Mouse (Mus musculus): ENCODE results near the gene Mecp2. TPM values are rescaled to one million over a fixed set of nuclear protein-coding genes. Genes with fewer than 3 reads are reported as not detected.

Gene Mecp2
- total and polyA plus RNA-seq, 2 experiments from 2014 or later: 12.3 to 84.7 TPM

GRCm38 (mm10) chrX:74003644-74004043 lies 131.5 kb downstream of the Mecp2 start:
- Histone ChIP-seq H3K27ac (ENCODE audit: low read depth, low read length) (no peak overlapping the region), H3K4me3 (ENCODE audit: low read depth, low read length) (no peak overlapping the region), H3K4me1 (ENCODE audit: insufficient read depth, low read length) (no peaks in the 10 kb centered on the region), H3K27me3 (ENCODE audit: insufficient read depth, low read length) (no peaks in the 10 kb centered on the region), H3K9ac (replicated peaks; ENCODE audit: low read length, poor library complexity, severe bottlenecking) (no peak overlapping the region), H3K4me2 (ENCODE audit: low read depth, low read length, poor library complexity, severe bottlenecking) (no peak overlapping the region), H3K9me3 (ENCODE audit: low read length) (no peaks in the 10 kb centered on the region), H3K36me3 (ENCODE audit: insufficient read depth, low read length) (no peaks in the 10 kb centered on the region)
- WGBS: 65% methylated on average over 2 of the region's 2 CpGs
- no peak for TF ChIP-seq CTCF (IDR thresholded peaks at IDR 0.05)
- DNase-seq (ENCODE audit: low spot score) (no peak), ATAC-seq (ENCODE audit: low FRiP score) (no peak)

DNA sequence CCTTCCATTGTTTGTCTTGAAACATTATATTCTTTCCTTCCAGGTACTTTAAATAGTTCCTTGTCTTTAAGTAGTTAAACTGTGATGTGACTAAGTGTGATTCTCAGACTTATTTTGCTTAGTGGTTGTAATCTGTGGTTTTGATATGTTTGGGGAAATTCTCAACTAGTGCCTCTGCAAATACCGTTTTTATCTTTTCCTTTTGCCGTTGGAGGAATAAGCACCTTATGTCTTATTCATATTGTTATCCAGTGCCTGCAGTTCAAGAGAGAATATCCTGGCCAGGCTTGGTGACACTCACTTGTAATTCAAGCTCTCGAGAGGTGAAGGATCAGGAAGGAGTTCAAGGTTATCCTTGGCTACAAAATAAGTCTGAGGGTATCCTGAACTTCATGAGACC lies 134.1 kb downstream of the Mecp2 start:
- Histone ChIP-seq H3K4me2 (ENCODE audit: low read depth, low read length, poor library complexity, severe bottlenecking) (no peak overlapping the region), H3K36me3 (ENCODE audit: insufficient read depth, low read length) (no peaks in the 10 kb centered on the region), H3K27me3 (ENCODE audit: insufficient read depth, low read length) (no peaks in the 10 kb centered on the region), H3K9ac (replicated peaks; ENCODE audit: low read length, poor library complexity, severe bottlenecking) (no peak overlapping the region), H3K9me3 (ENCODE audit: low read length) (no peaks in the 10 kb centered on the region), H3K27ac (ENCODE audit: low read depth, low read length) (no peak overlapping the region), H3K4me1 (ENCODE audit: insufficient read depth, low read length) (no peaks in the 10 kb centered on the region), H3K4me3 (ENCODE audit: low read depth, low read length) (no peak overlapping the region)
- TF ChIP-seq CTCF (IDR thresholded peaks at IDR 0.05): no peak
- DNase-seq (ENCODE audit: low spot score): no peak
- ATAC-seq (ENCODE audit: low FRiP score): no peak
- WGBS: 75% methylated on average over 3 of the region's 3 CpGs

DNA sequence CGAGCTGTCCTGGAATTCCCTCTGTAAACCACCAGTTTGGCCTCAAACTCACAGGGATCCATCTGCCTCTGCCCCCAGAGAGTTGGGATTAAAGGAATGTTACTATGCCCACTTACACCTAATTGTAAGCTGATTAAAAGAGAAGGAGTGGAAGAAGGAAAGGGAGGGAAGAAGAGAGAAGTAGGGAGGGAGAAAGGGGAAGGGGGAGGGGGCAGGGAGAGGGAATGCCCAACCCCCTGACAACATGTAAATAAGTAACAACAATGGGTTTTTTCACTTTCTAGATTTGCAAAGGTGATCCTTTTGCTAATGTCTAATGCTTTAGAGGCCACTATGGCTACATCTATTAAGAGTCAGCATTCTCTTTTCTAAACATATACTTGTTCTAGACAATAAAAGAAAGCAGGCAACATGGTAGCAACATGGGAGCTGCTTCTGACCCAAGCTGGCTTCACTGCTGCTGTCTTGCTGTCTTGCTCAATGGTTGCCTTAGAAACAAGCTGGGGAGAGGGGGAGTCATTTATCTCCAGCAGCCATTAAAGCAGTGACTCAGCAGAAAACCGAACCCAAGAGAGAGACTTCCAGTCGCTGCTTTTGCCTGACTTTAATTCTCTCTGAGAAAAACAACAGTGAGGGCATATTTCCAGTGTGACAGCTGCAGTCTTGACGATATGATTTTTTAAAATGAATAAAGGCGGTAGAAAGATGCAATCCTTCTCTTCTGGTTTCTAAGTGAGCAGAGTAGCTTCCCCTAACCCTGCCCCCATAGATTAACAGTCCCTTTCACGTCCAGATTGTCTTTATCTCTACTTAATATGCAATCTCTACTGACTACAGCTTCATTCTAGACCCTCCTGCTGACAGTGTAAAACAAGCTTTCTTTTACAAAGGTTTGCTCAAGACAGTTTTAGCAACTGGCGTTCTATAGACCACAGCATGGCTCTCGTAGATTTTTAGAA lies 136.0 kb downstream of the Mecp2 start:
- 13% methylated on average over 8 of the region's 8 CpGs for WGBS
- no peak overlapping the region for H3K9ac ChIP-seq (replicated peaks; ENCODE audit: low read length, poor library complexity, severe bottlenecking)
- no peaks in the 10 kb centered on the region for H3K9me3 ChIP-seq (ENCODE audit: low read length)
- peak; percentile 82 for ATAC-seq (ENCODE audit: low FRiP score)
- peak overlapping the region; percentile 63 for H3K27ac ChIP-seq (ENCODE audit: low read depth, low read length)
- no peak for TF ChIP-seq CTCF (IDR thresholded peaks at IDR 0.05)
- H3K4me2 ChIP-seq (ENCODE audit: low read depth, low read length, poor library complexity, severe bottlenecking): no peak overlapping the region
- no peaks in the 10 kb centered on the region for H3K36me3 ChIP-seq (ENCODE audit: insufficient read depth, low read length)
- no peaks in the 10 kb centered on the region for H3K4me1 ChIP-seq (ENCODE audit: insufficient read depth, low read length)
- H3K4me3 ChIP-seq (ENCODE audit: low read depth, low read length): no peak overlapping the region
- no peaks in the 10 kb centered on the region for H3K27me3 ChIP-seq (ENCODE audit: insufficient read depth, low read length)
- peak; percentile 78 for DNase-seq (ENCODE audit: low spot score)

- Histone ChIP-seq H3K4me3 (ENCODE audit: low read depth, low read length) (no peak overlapping the region), H3K4me1 (ENCODE audit: insufficient read depth, low read length) (no peaks in the 10 kb centered on the region), H3K27me3 (ENCODE audit: insufficient read depth, low read length) (no peaks in the 10 kb centered on the region), H3K9ac (replicated peaks; ENCODE audit: low read length, poor library complexity, severe bottlenecking) (no peak overlapping the region), H3K36me3 (ENCODE audit: insufficient read depth, low read length) (no peaks in the 10 kb centered on the region), H3K9me3 (ENCODE audit: low read length) (no peaks in the 10 kb centered on the region), H3K27ac (ENCODE audit: low read depth, low read length) (no peak overlapping the region), H3K4me2 (ENCODE audit: low read depth, low read length, poor library complexity, severe bottlenecking) (no peak overlapping the region)
- DNase-seq (ENCODE audit: low spot score) (no peak), ATAC-seq (ENCODE audit: low FRiP score) (no peak)
- 69% methylated on average over 1 of the region's 1 CpGs for WGBS
- no peak for TF ChIP-seq CTCF (IDR thresholded peaks at IDR 0.05)
Observed at GRCm38 (mm10) chrX:73977783-73978182, 157.4 kb downstream of the Mecp2 start.

MicroRNAs within 50 kb of the gene (microRNA counts, 519-probe panel; counts per million panel counts)
- microRNA mmu-miR-718: 528 counts per million, percentile 58 among the panel's probes with 10 or more counts

Small RNA genes within 50 kb of the gene (microRNA-seq; reads per million reads assigned to microRNA genes)
- gene Mir5132 (ENCODE audit: borderline number of aligned reads) (1.3 reads per million), gene Mir718 (ENCODE audit: borderline number of aligned reads) (not detected)

Other genes starting within 250 kb of the Mecp2 start
- gene Avpr2, start 243.3 kb downstream of the Mecp2 start, total RNA-seq (2014; rRNA removed): not detected in 2 replicates
- gene Avpr2, start 243.3 kb downstream of the Mecp2 start, polyA plus RNA-seq (2015; fragmentation: Nextera tagmentation; extraction: Ambion mirVana): 0.06 TPM in 1 of 2 replicates, not detected in the other
- 292 and 296 TPM in 2 replicates for gene L1cam, start 239.3 kb downstream of the Mecp2 start, total RNA-seq (2014; rRNA removed)
- 113 and 116 TPM in 2 replicates for gene L1cam, start 239.3 kb downstream of the Mecp2 start, polyA plus RNA-seq (2015; fragmentation: Nextera tagmentation; extraction: Ambion mirVana)
- gene Arhgap4, start 213.5 kb downstream of the Mecp2 start, total RNA-seq (2014; rRNA removed): 4.8 and 5.6 TPM in 2 replicates
- 1.3 and 1.4 TPM in 2 replicates for gene Arhgap4, start 213.5 kb downstream of the Mecp2 start, polyA plus RNA-seq (2015; fragmentation: Nextera tagmentation; extraction: Ambion mirVana)
- 47.7 and 83.0 TPM in 2 replicates for gene Naa10, start 213.4 kb downstream of the Mecp2 start, total RNA-seq (2014; rRNA removed)
- 77.5 and 81.8 TPM in 2 replicates for gene Naa10, start 213.4 kb downstream of the Mecp2 start, polyA plus RNA-seq (2015; fragmentation: Nextera tagmentation; extraction: Ambion mirVana)
- 3.3 and 8.8 TPM in 2 replicates for gene Renbp, start 204.5 kb downstream of the Mecp2 start, total RNA-seq (2014; rRNA removed)
- 10.3 and 12.5 TPM in 2 replicates for gene Renbp, start 204.5 kb downstream of the Mecp2 start, polyA plus RNA-seq (2015; fragmentation: Nextera tagmentation; extraction: Ambion mirVana)
- 101 and 111 TPM in 2 replicates for gene Hcfc1, start 169.0 kb downstream of the Mecp2 start, total RNA-seq (2014; rRNA removed)
- 30.3 and 33.2 TPM in 2 replicates for gene Hcfc1, start 169.0 kb downstream of the Mecp2 start, polyA plus RNA-seq (2015; fragmentation: Nextera tagmentation; extraction: Ambion mirVana)
- 57.2 and 59.1 TPM in 2 replicates for gene Irak1, start 111.4 kb downstream of the Mecp2 start, total RNA-seq (2014; rRNA removed)
- 33.5 and 35.6 TPM in 2 replicates for gene Irak1, start 111.4 kb downstream of the Mecp2 start, polyA plus RNA-seq (2015; fragmentation: Nextera tagmentation; extraction: Ambion mirVana)
- not detected in 2 replicates for gene Opn1mw, start 7.9 kb downstream of the Mecp2 start, total RNA-seq (2014; rRNA removed)
- not detected in 2 replicates for gene Opn1mw, start 7.9 kb downstream of the Mecp2 start, polyA plus RNA-seq (2015; fragmentation: Nextera tagmentation; extraction: Ambion mirVana)
- gene Tex28, start 32.5 kb upstream of the Mecp2 start, total RNA-seq (2014; rRNA removed): not detected in 2 replicates
- not detected in 2 replicates for gene Tex28, start 32.5 kb upstream of the Mecp2 start, polyA plus RNA-seq (2015; fragmentation: Nextera tagmentation; extraction: Ambion mirVana)
- not detected in 2 replicates for gene Tktl1, start 41.9 kb upstream of the Mecp2 start, total RNA-seq (2014; rRNA removed)
- gene Tktl1, start 41.9 kb upstream of the Mecp2 start, polyA plus RNA-seq (2015; fragmentation: Nextera tagmentation; extraction: Ambion mirVana): 0.06 TPM in 1 of 2 replicates, not detected in the other
- gene Flna, start 114.5 kb upstream of the Mecp2 start, total RNA-seq (2014; rRNA removed): 219 and 282 TPM in 2 replicates
- 52.8 and 54.8 TPM in 2 replicates for gene Flna, start 114.5 kb upstream of the Mecp2 start, polyA plus RNA-seq (2015; fragmentation: Nextera tagmentation; extraction: Ambion mirVana)
- gene Emd, start 119.3 kb upstream of the Mecp2 start, total RNA-seq (2014; rRNA removed): 58.0 and 70.0 TPM in 2 replicates
- 16.3 and 18.2 TPM in 2 replicates for gene Emd, start 119.3 kb upstream of the Mecp2 start, polyA plus RNA-seq (2015; fragmentation: Nextera tagmentation; extraction: Ambion mirVana)
- gene Rpl10, start 135.4 kb upstream of the Mecp2 start, total RNA-seq (2014; rRNA removed): 2,035 and 2,080 TPM in 2 replicates
- 390 and 408 TPM in 2 replicates for gene Rpl10, start 135.4 kb upstream of the Mecp2 start, polyA plus RNA-seq (2015; fragmentation: Nextera tagmentation; extraction: Ambion mirVana)
- 44.4 and 49.2 TPM in 2 replicates for gene Taz, start 146.5 kb upstream of the Mecp2 start, total RNA-seq (2014; rRNA removed)
- gene Taz, start 146.5 kb upstream of the Mecp2 start, polyA plus RNA-seq (2015; fragmentation: Nextera tagmentation; extraction: Ambion mirVana): 65.9 and 69.8 TPM in 2 replicates
- 3.8 and 7.5 TPM in 2 replicates for gene Dnase1l1, start 147.0 kb upstream of the Mecp2 start, total RNA-seq (2014; rRNA removed)
- gene Dnase1l1, start 147.0 kb upstream of the Mecp2 start, polyA plus RNA-seq (2015; fragmentation: Nextera tagmentation; extraction: Ambion mirVana): 3.0 and 3.3 TPM in 2 replicates
- gene Atp6ap1, start 161.7 kb upstream of the Mecp2 start, total RNA-seq (2014; rRNA removed): 307 and 359 TPM in 2 replicates
- gene Atp6ap1, start 161.7 kb upstream of the Mecp2 start, polyA plus RNA-seq (2015; fragmentation: Nextera tagmentation; extraction: Ambion mirVana): 371 and 388 TPM in 2 replicates
- 344 and 530 TPM in 2 replicates for gene Gdi1, start 169.6 kb upstream of the Mecp2 start, total RNA-seq (2014; rRNA removed)
- gene Gdi1, start 169.6 kb upstream of the Mecp2 start, polyA plus RNA-seq (2015; fragmentation: Nextera tagmentation; extraction: Ambion mirVana): 951 and 960 TPM in 2 replicates
- gene Fam50a, start 177.7 kb upstream of the Mecp2 start, total RNA-seq (2014; rRNA removed): 9.3 and 9.4 TPM in 2 replicates
- 55.5 and 57.2 TPM in 2 replicates for gene Fam50a, start 177.7 kb upstream of the Mecp2 start, polyA plus RNA-seq (2015; fragmentation: Nextera tagmentation; extraction: Ambion mirVana)
- gene Plxna3, start 193.7 kb upstream of the Mecp2 start, total RNA-seq (2014; rRNA removed): 144 and 167 TPM in 2 replicates
- gene Plxna3, start 193.7 kb upstream of the Mecp2 start, polyA plus RNA-seq (2015; fragmentation: Nextera tagmentation; extraction: Ambion mirVana): 28.6 and 28.9 TPM in 2 replicates
- gene Lage3, start 218.3 kb upstream of the Mecp2 start, total RNA-seq (2014; rRNA removed): 40.2 and 67.1 TPM in 2 replicates
- 62.0 and 65.8 TPM in 2 replicates for gene Lage3, start 218.3 kb upstream of the Mecp2 start, polyA plus RNA-seq (2015; fragmentation: Nextera tagmentation; extraction: Ambion mirVana)
- gene Ubl4a, start 237.9 kb upstream of the Mecp2 start, total RNA-seq (2014; rRNA removed): 46.3 and 53.6 TPM in 2 replicates
- 67.1 and 75.0 TPM in 2 replicates for gene Ubl4a, start 237.9 kb upstream of the Mecp2 start, polyA plus RNA-seq (2015; fragmentation: Nextera tagmentation; extraction: Ambion mirVana)
- 6.2 and 9.4 TPM in 2 replicates for gene Slc10a3, start 238.0 kb upstream of the Mecp2 start, total RNA-seq (2014; rRNA removed)
- 6.1 and 6.9 TPM in 2 replicates for gene Slc10a3, start 238.0 kb upstream of the Mecp2 start, polyA plus RNA-seq (2015; fragmentation: Nextera tagmentation; extraction: Ambion mirVana)